Mouse (Mus musculus) E14TG2a.4 (cell line): ENCODE measurements around the gene Atp1b2.

ENCODE experiments used
- CTCF ChIP-seq: conservative IDR thresholded peaks from 2 replicates; pipeline ENCODE4 v1.5.1; 2014; ENCODE audit warnings: low read length
- NANOG ChIP-seq: IDR thresholded peaks from 2 replicates; pipeline ENCODE4 v1.6.1; 2014; ENCODE audit warnings: borderline replicate concordance, low read length, mixed read lengths

DNA sequence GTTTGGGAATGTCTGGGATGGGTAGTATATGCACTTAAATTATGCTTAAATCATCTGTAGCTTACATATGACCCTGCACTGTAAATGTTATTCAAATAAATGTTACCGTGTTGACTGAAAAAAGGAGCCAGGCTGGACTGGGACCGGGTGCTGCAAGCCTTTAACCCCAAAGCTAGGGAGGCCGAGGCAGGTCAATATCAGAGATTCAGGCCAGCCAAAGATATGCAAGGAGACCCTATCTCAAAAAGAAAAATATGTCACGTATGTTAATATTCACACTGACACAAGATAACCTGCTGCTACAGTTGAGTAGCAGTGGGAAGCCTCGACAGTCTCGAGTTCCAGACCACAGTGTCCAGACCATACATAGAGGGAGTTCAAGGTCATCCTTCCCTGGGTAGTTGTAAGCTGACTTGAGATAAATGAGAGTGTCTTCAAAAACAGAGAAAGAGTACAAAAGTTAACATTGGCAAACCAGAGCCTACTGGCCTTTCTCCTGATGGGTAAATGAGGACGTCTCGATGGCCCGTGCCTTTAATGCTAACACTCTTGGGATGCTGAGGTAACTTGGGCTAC lies 23.4 kb downstream of the Atp1b2 start:
- no peak for TF ChIP-seq CTCF
- TF ChIP-seq NANOG, result no peak
